Mouse (Mus musculus) gastrocnemius, postnatal 10 days (tissue): ENCODE results near the gene Gm4737. TPM values are rescaled to one million over a fixed set of nuclear protein-coding genes. Genes with fewer than 3 reads are reported as not detected.
"Not testable (repeated sequence)": the region's sequence is repeated elsewhere in the genome, so short reads cannot be mapped to it uniquely, and the experiment has no call there.

ENCODE experiments used
- DNase-seq: peaks from one replicate; pipeline ENCODE4 v3.0.0; 2021; ENCODE audit warnings: mixed read lengths
- long read RNA-seq, 2 experiments: library from polyadenylated mRNA; stranded (forward); transcript quantifications; one replicate each; pipeline ENCODE4 v2.0.0; 2021
- total RNA-seq, 2 experiments: library from RNA; stranded (reverse); gene quantifications; 2 replicates each; pipeline ENCODE4 v1.2.3; 2021

Gm4737 gene
- total RNA-seq: 10 to 100 TPM; 20.9 to 23.2 TPM
- long read RNA-seq, experiment 1, transcript Gm4737-201 (1 exons, 2,093 nt): major isoform, 13 of 13 reads
- long read RNA-seq, experiment 1, partial matches to known transcripts: 0 of 13 reads
- long read RNA-seq, experiment 1, other reads (novel, unspliced or antisense): 0 of 13 reads
- long read RNA-seq, experiment 2, transcript Gm4737-201 (1 exons, 2,093 nt): major isoform, 18 of 18 reads
- long read RNA-seq, experiment 2, partial matches to known transcripts: 0 of 18 reads
- long read RNA-seq, experiment 2, other reads (novel, unspliced or antisense): 0 of 18 reads

- DNase-seq: not testable (repeated sequence)
Measured at GRCm38 (mm10) chr16:46154832-46155231, at the start of gene Gm4737. Gene Gm4737 (minus strand): TSS chr16:46155077.

DNA sequence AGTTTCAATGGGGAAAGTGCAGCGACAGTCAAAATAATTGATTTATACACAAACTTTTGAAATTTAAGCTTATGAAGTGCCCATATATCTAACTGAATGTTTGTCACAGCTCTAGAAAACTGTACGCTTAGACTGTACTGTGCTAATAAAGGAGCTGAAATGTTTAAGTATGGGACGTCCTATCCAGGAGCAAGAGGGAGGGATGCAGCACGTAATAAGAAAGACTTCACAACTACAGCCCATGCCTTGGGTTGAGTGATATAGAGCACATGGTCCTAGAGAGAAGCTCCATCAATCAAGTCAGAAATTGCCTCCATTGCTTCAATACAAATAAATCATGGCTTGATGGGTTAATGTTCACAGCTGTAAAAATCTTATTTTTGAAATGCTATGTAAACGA is 40.9 kb upstream of the Gm4737 start:
- DNase-seq: no peak

GRCm38 (mm10) chr16:46183096-46183495 is 28.2 kb upstream of the Gm4737 start:
- no peak for DNase-seq

- no peak for DNase-seq
Measured at GRCm38 (mm10) chr16:46178121-46178801, 23.4 kb upstream of the Gm4737 start.

DNA sequence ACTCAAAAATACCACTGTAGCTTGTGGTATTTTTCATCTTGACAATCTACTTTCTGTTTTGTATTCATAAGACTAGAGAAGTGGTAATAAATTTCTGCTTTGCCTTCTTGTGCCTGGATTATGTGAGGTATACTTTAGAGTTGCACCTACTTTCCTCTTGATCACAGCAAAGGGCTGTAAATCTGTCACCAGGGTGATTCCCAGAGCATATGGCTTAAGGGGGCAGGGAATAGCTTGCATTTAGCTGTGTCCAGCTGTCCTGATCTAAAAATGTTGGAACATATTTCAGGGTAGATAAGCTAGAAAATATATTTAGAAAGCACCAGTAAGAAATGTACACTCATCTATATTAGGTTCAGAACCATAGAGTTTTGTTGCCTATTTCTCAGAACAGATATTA is 18.2 kb upstream of the Gm4737 start:
- DNase-seq: no peak

- DNase-seq: peak; percentile 6
Measured at GRCm38 (mm10) chr16:46166971-46167370, 12.1 kb upstream of the Gm4737 start.

DNA sequence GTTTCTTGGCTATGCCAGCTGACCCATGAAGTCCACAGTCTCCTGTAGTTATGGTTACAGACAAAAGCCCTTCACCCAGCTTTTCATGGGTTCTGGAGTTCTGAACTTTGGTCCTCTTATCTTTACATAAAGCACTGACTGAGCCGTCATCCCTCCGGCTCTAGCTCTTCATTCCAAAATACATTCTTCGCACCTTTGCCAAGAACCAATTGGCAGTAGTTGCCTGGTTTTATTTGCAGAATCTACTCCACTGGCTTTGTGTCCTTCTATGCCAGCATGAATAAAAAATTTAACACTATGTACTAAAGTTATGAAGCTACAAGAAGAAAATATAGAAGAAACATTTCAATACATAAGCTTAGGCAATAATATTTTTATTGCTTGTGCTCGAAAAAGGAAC is 10.4 kb upstream of the Gm4737 start:
- DNase-seq: no peak

DNA sequence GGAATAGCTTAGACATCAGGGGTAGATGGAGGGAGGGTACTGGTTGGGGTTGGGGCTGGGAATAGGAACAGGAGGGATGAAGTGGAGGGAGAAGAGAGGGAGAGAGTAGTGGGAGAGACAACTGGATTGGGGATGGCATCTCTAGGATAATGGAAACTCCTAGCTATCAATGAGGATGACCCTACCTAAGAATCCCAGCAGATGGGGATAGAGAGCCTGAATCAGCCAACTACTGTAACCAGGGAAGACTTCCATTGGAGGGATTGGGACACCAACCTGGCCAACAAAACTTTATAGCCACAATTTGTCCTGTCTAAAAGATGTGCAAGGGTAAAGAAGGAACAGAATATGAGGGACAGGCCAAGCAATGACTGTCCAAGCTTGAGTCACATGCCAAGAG is 3.7 kb downstream of the Gm4737 start:
- no peak for DNase-seq

- DNase-seq: no peak
Measured at GRCm38 (mm10) chr16:46148661-46149341, 6.1 kb downstream of the Gm4737 start.

DNA sequence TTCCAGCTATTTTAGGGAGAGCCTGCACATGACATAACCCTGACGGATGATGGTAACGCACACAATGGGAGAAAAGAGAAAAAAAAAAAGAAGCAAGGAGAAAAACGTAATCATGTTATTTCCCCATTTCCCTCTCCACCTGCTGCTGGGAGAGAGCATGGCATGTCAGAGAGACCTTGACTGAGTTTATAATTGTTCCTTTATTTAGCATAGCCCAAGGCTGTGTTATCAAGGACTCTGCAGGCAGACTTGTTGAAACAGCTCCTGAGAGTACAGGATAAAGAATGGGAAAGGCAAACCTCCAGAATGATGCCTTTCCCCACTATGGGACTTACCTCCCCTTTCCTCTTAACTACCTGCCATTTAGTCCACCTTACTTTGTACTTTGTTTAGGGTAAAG is 7.9 kb downstream of the Gm4737 start:
- DNase-seq: no peak

- DNase-seq: no peak
Measured at GRCm38 (mm10) chr16:46122238-46122637, 32.6 kb downstream of the Gm4737 start.

DNA sequence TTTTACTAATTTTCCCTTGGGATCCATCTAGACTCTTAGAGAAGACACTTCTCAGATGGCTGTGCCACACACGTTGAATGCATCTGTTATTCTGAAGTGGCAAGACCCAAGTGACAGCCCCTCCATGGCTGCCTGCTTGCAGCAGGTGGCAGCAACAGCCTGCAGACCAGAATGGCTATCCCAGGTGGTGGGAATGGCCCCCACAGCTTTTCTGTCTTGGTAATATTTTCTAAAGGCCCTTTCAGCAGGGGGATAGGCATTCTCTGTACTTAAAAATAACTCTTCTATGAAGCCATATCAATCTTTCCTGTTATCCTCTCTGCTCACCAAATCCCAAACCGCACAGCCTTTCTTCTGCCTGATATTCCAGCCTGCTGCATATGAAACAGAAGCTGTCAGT is 33.5 kb downstream of the Gm4737 start:
- DNase-seq: peak; percentile 32

- DNase-seq: no peak
Measured at GRCm38 (mm10) chr16:46120607-46121006, 34.3 kb downstream of the Gm4737 start.

DNA sequence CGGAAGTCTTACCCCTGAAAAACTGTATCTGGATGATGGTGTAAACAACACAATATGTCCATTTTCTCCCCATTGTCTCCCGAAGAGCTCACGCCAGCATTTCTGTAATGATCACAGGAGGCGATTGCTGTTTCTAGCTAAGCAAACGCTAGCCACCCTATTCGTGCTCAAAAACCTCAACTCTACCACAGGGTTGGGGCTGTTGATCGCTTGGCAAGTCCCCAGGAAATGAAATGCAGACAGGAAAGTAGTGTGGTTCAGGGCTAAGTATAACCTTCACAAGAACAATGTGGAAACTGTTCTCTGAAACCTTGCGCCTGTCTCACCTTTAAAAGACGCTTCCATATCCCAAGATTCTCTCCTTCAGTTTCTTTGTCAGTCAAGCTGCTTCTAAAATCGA is 34.9 kb downstream of the Gm4737 start, which contains the start of gene Cd96:
Cd96 (minus strand) TSS at position 232 of the 400 bp plus-strand sequence.
- no peak for DNase-seq

DNA sequence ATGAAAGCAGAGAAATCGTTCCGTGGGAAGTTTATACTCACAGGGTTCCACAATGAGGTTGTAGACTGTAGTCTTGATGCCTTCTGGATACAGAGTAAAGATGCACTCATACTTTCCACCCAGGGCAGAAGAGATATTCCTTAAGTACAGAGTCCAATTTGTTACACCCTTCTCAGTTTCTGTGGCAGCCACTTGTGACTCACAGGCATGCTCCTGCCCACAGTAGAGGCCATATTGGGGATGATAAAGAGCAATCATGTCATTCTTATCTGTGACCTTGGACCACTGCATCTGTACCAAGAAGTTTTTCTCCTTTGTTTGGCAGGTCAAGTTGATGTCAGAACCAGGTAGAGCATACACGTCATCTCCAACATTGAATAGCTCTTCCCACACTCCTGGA is 37.2 kb downstream of the Gm4737 start:
- no peak for DNase-seq

DNA sequence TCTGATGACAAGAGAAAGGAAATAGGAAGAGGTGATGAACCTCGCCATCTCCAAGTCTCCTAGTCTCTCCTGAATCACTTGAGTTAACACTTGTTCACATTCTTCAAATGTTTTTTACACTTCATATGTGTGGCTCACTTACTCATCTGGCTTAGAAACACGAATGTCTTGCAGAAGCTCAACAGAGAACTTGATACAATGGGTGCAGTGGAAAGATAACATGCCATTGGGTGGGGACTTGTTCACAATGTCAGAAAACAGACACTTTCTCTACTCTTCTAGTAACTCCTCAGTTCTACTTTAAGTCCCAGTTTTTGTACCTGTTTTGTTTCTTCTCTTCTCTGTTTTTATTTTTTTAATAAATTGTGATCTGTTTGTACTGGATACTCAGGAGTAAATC is 40.1 kb downstream of the Gm4737 start:
- no peak for DNase-seq

- no peak for DNase-seq
Measured at GRCm38 (mm10) chr16:46109536-46109935, 45.3 kb downstream of the Gm4737 start.

DNA sequence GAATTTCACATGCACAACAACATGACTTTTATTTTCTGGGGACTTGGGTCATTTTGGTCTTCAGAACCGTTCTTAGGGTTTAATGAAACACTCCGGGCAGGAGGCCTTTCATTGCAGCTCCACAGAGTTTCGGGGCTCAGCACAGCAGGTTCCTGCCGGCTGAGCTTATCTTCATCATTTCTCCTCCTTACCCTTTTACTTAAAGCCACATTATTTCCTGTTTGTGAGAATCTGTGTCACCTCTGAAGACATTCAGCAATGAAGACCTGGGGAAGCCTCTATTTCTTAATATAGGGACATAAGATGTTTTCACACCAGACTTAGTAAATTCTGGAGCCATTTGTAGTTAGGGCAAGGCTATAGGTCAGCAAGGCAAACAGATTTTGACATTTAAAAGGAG is 47.4 kb downstream of the Gm4737 start:
- DNase-seq: no peak

GRCm38 (mm10) chr16:46104491-46104890 is 50.4 kb downstream of the Gm4737 start:
- no peak for DNase-seq
